Mouse (Mus musculus): ENCODE measurements at regions not wholly inside any gene's neighbourhood (a gene's known extent, or its start where the extent isn't known, plus 50 kb on each side); places are given as distances from the start of the nearest gene placed in this dataset.

DNA sequence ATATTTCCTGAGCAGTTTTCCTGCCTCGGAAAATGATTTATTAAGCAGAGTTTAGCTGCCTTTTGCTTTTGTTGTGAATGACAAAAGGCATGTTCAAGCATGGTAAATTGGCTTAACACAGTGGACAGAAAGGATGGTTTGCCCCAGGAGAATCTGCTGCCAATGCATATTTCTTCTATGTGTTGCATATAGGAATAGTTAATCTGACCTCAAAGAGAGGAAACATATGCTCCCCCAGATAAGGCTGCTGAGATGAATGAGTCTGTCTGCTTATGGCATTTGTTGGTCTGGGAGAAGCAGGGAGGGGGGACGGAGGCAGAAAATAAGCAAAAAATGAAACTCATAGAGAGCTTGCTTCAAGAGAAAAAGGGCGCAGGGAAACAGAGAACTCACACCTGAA lies 638.9 kb downstream of the Stpg2 start:
- no peak for DNase-seq (ENCODE audit: extremely low read depth)
- H3K9ac ChIP-seq (ENCODE audit: insufficient read depth, low read depth), result no peak overlapping the region
- no peaks in the 10 kb centered on the region for H3K79me2 ChIP-seq (replicated peaks; ENCODE audit: control insufficient read depth, extremely low read depth, insufficient read depth, poor library complexity, severe bottlenecking)
- in situ Hi-C loops (cut with MboI; ENCODE audit: low pct_ligation_motif_present, low pct_unique_long_range_greater_than_20kb, low sequenced_read_pairs), result no loop called here
- H3K4me2 ChIP-seq (ENCODE audit: insufficient read depth, low read depth, poor library complexity, severe bottlenecking), result no peak overlapping the region
- dilution Hi-C loops (cut with MboI; ENCODE audit: extremely low pct_ligation_motif_present, extremely low pct_unique_long_range_greater_than_20kb, low sequenced_read_pairs), result no loop called here
- no peaks in the 10 kb centered on the region for H3K9me3 ChIP-seq (replicated peaks; ENCODE audit: low read length)
- H3K27me3 ChIP-seq (replicated peaks), result no peaks in the 10 kb centered on the region
- H3K27ac ChIP-seq (ENCODE audit: insufficient read depth, low read depth), result no peak overlapping the region
- no peaks in the 10 kb centered on the region for H3K36me3 ChIP-seq (replicated peaks in 1 of 2; ENCODE audit: control insufficient read depth in 1 of 2, insufficient read depth in 1 of 2, low read length in 1 of 2)
- no peaks in the 10 kb centered on the region for H3K4me1 ChIP-seq (ENCODE audit: control insufficient read depth in 1 of 2, insufficient read depth in 2 of 2)
- H3K4me3 ChIP-seq (replicated peaks in 1 of 3; ENCODE audit: low read depth in 2 of 3, low read length in 2 of 3, poor library complexity in 1 of 3), result no peak overlapping the region
- TF ChIP-seq CHD2 (IDR thresholded peaks at IDR 0.05; ENCODE audit: low read length) (no peak), RAD21 (IDR thresholded peaks at IDR 0.05; ENCODE audit: low read depth, low read length) (no peak)

DNA sequence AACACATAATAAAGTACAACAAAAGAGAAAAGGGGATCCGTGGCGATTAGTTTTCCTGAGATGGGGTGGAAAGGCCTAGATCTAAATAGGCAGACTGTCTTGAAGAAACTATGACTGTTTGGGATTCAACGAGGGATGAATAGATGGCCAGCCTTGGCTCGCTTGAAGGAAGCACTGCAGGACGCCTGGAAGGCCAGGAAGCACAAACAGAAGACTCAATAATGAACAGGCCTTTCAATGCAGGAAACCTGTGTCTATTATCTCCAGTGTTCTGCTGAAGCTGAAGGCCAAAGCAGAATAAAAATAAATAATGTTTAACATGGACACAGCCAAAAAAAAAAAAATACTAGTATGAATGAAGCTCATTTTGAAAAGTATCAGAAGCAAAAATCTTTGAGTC lies 642.3 kb downstream of the Stpg2 start:
- Histone ChIP-seq H3K9ac (ENCODE audit: insufficient read depth, low read depth) (no peak overlapping the region), H3K4me2 (ENCODE audit: insufficient read depth, low read depth, poor library complexity, severe bottlenecking) (no peak overlapping the region), H3K27me3 (replicated peaks) (no peaks in the 10 kb centered on the region), H3K27ac (ENCODE audit: insufficient read depth, low read depth) (no peak overlapping the region), H3K9me3 (replicated peaks; ENCODE audit: low read length) (no peaks in the 10 kb centered on the region), H3K4me3 (replicated peaks in 1 of 3; ENCODE audit: low read depth in 2 of 3, low read length in 2 of 3, poor library complexity in 1 of 3) (no peak overlapping the region), H3K36me3 (replicated peaks in 1 of 2; ENCODE audit: control insufficient read depth in 1 of 2, insufficient read depth in 1 of 2, low read length in 1 of 2) (no peaks in the 10 kb centered on the region), H3K4me1 (ENCODE audit: control insufficient read depth in 1 of 2, insufficient read depth in 2 of 2) (no peaks in the 10 kb centered on the region), H3K79me2 (replicated peaks; ENCODE audit: control insufficient read depth, extremely low read depth, insufficient read depth, poor library complexity, severe bottlenecking) (no peaks in the 10 kb centered on the region)
- TF ChIP-seq TCF12 (IDR thresholded peaks at IDR 0.05; ENCODE audit: low read depth, low read length), result no peak
- TF ChIP-seq BHLHE40 (IDR thresholded peaks at IDR 0.05; ENCODE audit: low read depth, low read length), result no peak
- TF ChIP-seq USF1 (IDR thresholded peaks at IDR 0.05; ENCODE audit: low read depth, low read length), result no peak
- TF ChIP-seq MEF2A (IDR thresholded peaks at IDR 0.05; ENCODE audit: borderline replicate concordance, low read depth, low read length), result no peak
- TF ChIP-seq MYC (IDR thresholded peaks at IDR 0.05; ENCODE audit: low read depth, low read length), result no peak
- no peak for TF ChIP-seq MAFK (IDR thresholded peaks at IDR 0.05; ENCODE audit: insufficient replicate concordance, low read length)
- TF ChIP-seq ZC3H11A (IDR thresholded peaks at IDR 0.05; ENCODE audit: low read depth, low read length), result no peak
- TF ChIP-seq ZMIZ1 (IDR thresholded peaks at IDR 0.05; ENCODE audit: low read depth, low read length), result no peak
- no peak for TF ChIP-seq ZNF384 (IDR thresholded peaks at IDR 0.05; ENCODE audit: low read depth, low read length)
- TF ChIP-seq CHD1 (IDR thresholded peaks at IDR 0.05; ENCODE audit: low read depth, low read length), result no peak
- TF ChIP-seq HCFC1 (IDR thresholded peaks at IDR 0.05; ENCODE audit: low read depth, low read length), result no peak
- no peak for TF ChIP-seq IRF4 (IDR thresholded peaks at IDR 0.05; ENCODE audit: low read depth, low read length)
- no peak for TF ChIP-seq GABPA (IDR thresholded peaks at IDR 0.05; ENCODE audit: insufficient replicate concordance, low read depth, low read length)
- no peak for TF ChIP-seq KAT2A (IDR thresholded peaks at IDR 0.05; ENCODE audit: insufficient replicate concordance, low read length)
- TF ChIP-seq TBP (conservative IDR thresholded peaks at IDR 0.05; ENCODE audit: low read depth, low read length), result no peak
- no peak for TF ChIP-seq RCOR1 (conservative IDR thresholded peaks at IDR 0.05; ENCODE audit: low read depth, low read length)
- TF ChIP-seq CHD2 (IDR thresholded peaks at IDR 0.05; ENCODE audit: low read length), result no peak
- no peak for TF ChIP-seq ETS1 (conservative IDR thresholded peaks at IDR 0.05; ENCODE audit: low read depth, low read length)
- TF ChIP-seq SIN3A (IDR thresholded peaks at IDR 0.05; ENCODE audit: low read length), result no peak
- no peak for TF ChIP-seq MAX (IDR thresholded peaks at IDR 0.05; ENCODE audit: low read length)
- in situ Hi-C loops (cut with MboI; ENCODE audit: low pct_ligation_motif_present, low pct_unique_long_range_greater_than_20kb, low sequenced_read_pairs), result no loop called here
- dilution Hi-C loops (cut with MboI; ENCODE audit: extremely low pct_ligation_motif_present, extremely low pct_unique_long_range_greater_than_20kb, low sequenced_read_pairs), result no loop called here
- DNase-seq (ENCODE audit: extremely low read depth), result no peak

Measured in CH12.LX (cell line).